Mouse (Mus musculus): Measurements from ENCODE around the gene Krtap28-10. TPM values are rescaled to one million over a fixed set of nuclear protein-coding genes. Genes with fewer than 3 reads are reported as not detected.

Gene Krtap28-10
- total and polyA plus RNA-seq, 3 experiments = not detected

DNA sequence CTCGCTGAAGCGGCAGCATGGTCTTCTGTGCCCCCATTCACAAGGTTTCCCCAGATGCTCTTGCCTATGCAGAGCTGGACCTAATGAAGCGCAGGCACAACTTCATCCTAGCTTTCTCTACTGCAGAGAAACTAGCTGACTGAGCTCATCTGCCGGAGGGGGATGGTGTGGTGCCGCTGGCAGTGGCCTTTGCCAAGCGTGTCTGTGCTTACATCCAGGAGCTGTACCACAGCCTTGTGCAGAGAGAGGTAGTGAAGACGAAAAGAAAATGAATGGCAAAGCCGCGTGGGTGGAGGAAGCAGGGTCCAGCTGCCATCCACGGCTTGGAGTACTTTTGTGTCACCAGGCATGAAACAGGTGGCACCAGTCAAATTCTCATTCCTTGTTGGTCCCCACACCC is 24.9 kb upstream of the Krtap28-10 start:
- Histone ChIP-seq H3K9ac (ENCODE audit: low read depth, low read length) (no peak overlapping the region), H3K4me1 (ENCODE audit: control insufficient read depth, insufficient read depth, low read length) (no peaks in the 10 kb centered on the region), H3K79me2 (replicated peaks; ENCODE audit: control insufficient read depth, insufficient read depth, low read length) (no peaks in the 10 kb centered on the region), H3K27me3 (ENCODE audit: control insufficient read depth, insufficient read depth, low read length) (no peaks in the 10 kb centered on the region), H3K36me3 (ENCODE audit: control insufficient read depth, insufficient read depth, low read length) (no peaks in the 10 kb centered on the region), H3K4me3 (no peak overlapping the region), H3K27ac (no peak overlapping the region)
- 88% methylated on average over 10 of the region's 10 CpGs for WGBS
- TF ChIP-seq EP300 (IDR thresholded peaks at IDR 0.05; ENCODE audit: insufficient read depth, low read depth, low read length) (no peak), POLR2A (IDR thresholded peaks at IDR 0.05; ENCODE audit: insufficient read depth, low read depth, low read length) (no peak), CTCF (IDR thresholded peaks at IDR 0.05) (no peak)
- DNase-seq = no peak
- intact Hi-C loops (cut with DNase I) = no loop called here

DNA sequence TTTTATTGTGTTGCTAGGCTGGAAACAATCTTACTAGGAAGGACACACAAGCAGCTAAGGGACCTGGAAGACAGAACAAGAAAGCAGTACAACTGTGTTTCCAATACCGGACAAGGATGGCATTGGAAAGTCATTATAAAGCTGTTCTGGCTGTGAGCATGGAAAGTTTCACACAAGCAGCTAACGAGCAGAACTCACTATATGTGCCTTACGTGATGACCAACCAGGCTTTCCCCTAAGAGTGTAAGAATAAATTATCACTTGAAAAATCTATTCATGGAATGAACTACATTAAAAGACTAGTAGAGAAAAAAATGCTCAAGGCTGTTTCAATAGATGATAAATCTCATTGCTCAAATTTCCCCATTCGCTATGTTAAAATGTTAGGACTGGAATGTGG is 24.3 kb upstream of the Krtap28-10 start:
- no peak for DNase-seq
- TF ChIP-seq EP300 (IDR thresholded peaks at IDR 0.05; ENCODE audit: insufficient read depth, low read depth, low read length) (no peak), POLR2A (IDR thresholded peaks at IDR 0.05; ENCODE audit: insufficient read depth, low read depth, low read length) (no peak), CTCF (IDR thresholded peaks at IDR 0.05) (no peak)
- H3K4me1 ChIP-seq (ENCODE audit: control insufficient read depth, insufficient read depth, low read length) = no peaks in the 10 kb centered on the region
- H3K27me3 ChIP-seq (ENCODE audit: control insufficient read depth, insufficient read depth, low read length) = no peaks in the 10 kb centered on the region
- no peaks in the 10 kb centered on the region for H3K79me2 ChIP-seq (replicated peaks; ENCODE audit: control insufficient read depth, insufficient read depth, low read length)
- H3K9ac ChIP-seq (ENCODE audit: low read depth, low read length) = no peak overlapping the region
- H3K27ac ChIP-seq = no peak overlapping the region
- no peak overlapping the region for H3K4me3 ChIP-seq
- intact Hi-C loops (cut with DNase I) = no loop called here
- WGBS = 87% methylated on average over 4 of the region's 4 CpGs
- no peaks in the 10 kb centered on the region for H3K36me3 ChIP-seq (ENCODE audit: control insufficient read depth, insufficient read depth, low read length)

DNA sequence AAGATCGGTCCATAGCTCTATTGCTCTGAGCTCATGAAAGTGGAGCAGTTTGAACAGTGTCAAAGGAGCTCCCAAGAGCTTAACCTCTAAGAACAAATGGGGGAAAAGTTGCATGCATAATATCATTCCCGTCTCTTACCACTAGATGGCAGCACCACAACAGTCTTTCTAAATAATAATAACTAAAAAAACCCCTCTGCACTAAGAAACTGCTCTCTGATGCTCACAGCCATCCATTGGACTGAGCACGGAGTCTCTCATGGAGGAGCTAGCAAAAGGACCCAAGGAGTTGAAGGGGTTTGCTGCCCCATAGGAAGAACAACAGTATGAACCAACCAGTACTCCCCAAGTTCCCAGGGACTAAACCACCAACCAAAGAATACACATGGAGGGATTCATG is 22.6 kb upstream of the Krtap28-10 start:
- no peak overlapping the region for H3K9ac ChIP-seq (ENCODE audit: low read depth, low read length)
- WGBS = 18% methylated on average over 3 of the region's 3 CpGs

DNA sequence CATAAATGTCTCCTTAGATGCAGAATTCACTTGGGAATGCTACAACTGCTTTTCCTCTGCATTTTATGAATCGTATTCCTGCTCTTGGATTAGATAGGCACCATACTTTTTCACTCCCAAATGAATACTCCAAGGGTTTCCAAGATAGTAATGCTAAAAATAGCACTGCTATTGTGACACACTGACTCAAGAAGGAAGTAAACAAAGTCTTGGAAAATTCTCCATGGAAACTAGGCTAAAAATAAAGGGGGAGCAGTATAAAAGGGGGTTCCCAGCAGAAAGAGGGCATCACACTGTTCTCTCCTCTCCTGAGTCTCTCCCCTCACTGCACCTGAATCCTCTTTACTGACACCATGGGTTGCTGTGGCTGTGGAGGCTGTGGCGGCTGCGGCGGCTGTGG is 18.4 kb upstream of the Krtap28-10 start, which contains the start of gene Krtap28-13:
TSS of gene Krtap28-13 (plus strand) at position 288 of the 400 bp plus-strand sequence.
- Histone ChIP-seq H3K4me1 (ENCODE audit: control insufficient read depth, insufficient read depth, low read length) (peaks cover 3% of the 10 kb centered on the region; the same call in 1 of the 2 replicates), H3K36me3 (ENCODE audit: control insufficient read depth, insufficient read depth, low read length) (no peaks in the 10 kb centered on the region), H3K27ac (no peak within 1 kb of the TSS), H3K9ac (ENCODE audit: low read depth, low read length) (no peak within 1 kb of the TSS), H3K27me3 (ENCODE audit: control insufficient read depth, insufficient read depth, low read length) (no peaks in the 10 kb centered on the region), H3K79me2 (replicated peaks; ENCODE audit: control insufficient read depth, insufficient read depth, low read length) (no peaks in the 10 kb centered on the region), H3K4me3 (no peak within 1 kb of the TSS)
- no peak for DNase-seq
- TF ChIP-seq POLR2A (IDR thresholded peaks at IDR 0.05; ENCODE audit: insufficient read depth, low read depth, low read length) = no peak
- no peak for TF ChIP-seq CTCF (IDR thresholded peaks at IDR 0.05)
- TF ChIP-seq EP300 (IDR thresholded peaks at IDR 0.05; ENCODE audit: insufficient read depth, low read depth, low read length) = no peak
- intact Hi-C loops (cut with DNase I) = loop anchor here (5.0 kb wide), 2 partner anchors 127 to 657 kb away; no protein-coding TSS in a partner anchor
- WGBS = 73% methylated on average over 4 of the region's 4 CpGs

More for the DNA sequence above, 22.6 kb upstream of the Krtap28-10 start:
- no peaks in the 10 kb centered on the region for H3K36me3 ChIP-seq (ENCODE audit: control insufficient read depth, insufficient read depth, low read length)
- intact Hi-C loops (cut with DNase I) = loop anchor here (5.0 kb wide), 2 partner anchors 122 to 652 kb away; no protein-coding TSS in a partner anchor
- no peak overlapping the region for H3K4me3 ChIP-seq
- H3K79me2 ChIP-seq (replicated peaks; ENCODE audit: control insufficient read depth, insufficient read depth, low read length) = no peaks in the 10 kb centered on the region
- TF ChIP-seq CTCF (IDR thresholded peaks at IDR 0.05) (peak; percentile 79), EP300 (IDR thresholded peaks at IDR 0.05; ENCODE audit: insufficient read depth, low read depth, low read length) (no peak), POLR2A (IDR thresholded peaks at IDR 0.05; ENCODE audit: insufficient read depth, low read depth, low read length) (no peak)
- no peak overlapping the region for H3K27ac ChIP-seq
- H3K4me1 ChIP-seq (ENCODE audit: control insufficient read depth, insufficient read depth, low read length) = peaks cover 3% of the 10 kb centered on the region; the same call in 1 of the 2 replicates
- no peaks in the 10 kb centered on the region for H3K27me3 ChIP-seq (ENCODE audit: control insufficient read depth, insufficient read depth, low read length)
- no peak for DNase-seq

DNA sequence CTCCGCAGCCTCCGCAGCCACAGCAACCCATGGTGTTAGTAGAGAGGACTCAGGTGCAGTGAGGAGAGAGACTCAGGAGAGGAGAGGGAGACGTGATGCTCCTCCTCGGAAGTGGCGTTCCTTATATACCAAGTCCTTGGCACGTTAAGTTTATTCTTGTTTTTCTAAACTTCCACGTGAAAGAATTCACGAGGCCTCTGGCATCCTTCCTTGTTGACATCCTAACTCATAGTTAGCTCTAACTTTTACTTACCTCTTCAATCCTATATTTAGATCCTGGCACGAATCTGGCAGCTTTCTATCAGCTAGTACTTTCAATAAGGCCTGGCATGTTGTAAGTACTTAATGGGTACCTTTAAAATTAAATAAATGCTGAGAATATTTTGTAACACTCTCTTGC is 17.0 kb upstream of the Krtap28-10 start, which contains the start of gene A030005K14Rik:
TSS of gene A030005K14Rik (minus strand) at position 101 of the 400 bp plus-strand sequence.
- TF ChIP-seq CTCF (IDR thresholded peaks at IDR 0.05) = no peak
- no peak for TF ChIP-seq EP300 (IDR thresholded peaks at IDR 0.05; ENCODE audit: insufficient read depth, low read depth, low read length)
- DNase-seq = no peak
- no peaks in the 10 kb centered on the region for H3K79me2 ChIP-seq (replicated peaks; ENCODE audit: control insufficient read depth, insufficient read depth, low read length)
- H3K27me3 ChIP-seq (ENCODE audit: control insufficient read depth, insufficient read depth, low read length) = no peaks in the 10 kb centered on the region
- WGBS = 65% methylated on average over 9 of the region's 9 CpGs
- no peak within 1 kb of the TSS for H3K9ac ChIP-seq (ENCODE audit: low read depth, low read length)
- H3K27ac ChIP-seq = no peak within 1 kb of the TSS
- intact Hi-C loops (cut with DNase I) = no loop called here
- H3K4me3 ChIP-seq = no peak within 1 kb of the TSS
- no peaks in the 10 kb centered on the region for H3K36me3 ChIP-seq (ENCODE audit: control insufficient read depth, insufficient read depth, low read length)
- peaks cover 3% of the 10 kb centered on the region; the same call in 1 of the 2 replicates for H3K4me1 ChIP-seq (ENCODE audit: control insufficient read depth, insufficient read depth, low read length)

DNA sequence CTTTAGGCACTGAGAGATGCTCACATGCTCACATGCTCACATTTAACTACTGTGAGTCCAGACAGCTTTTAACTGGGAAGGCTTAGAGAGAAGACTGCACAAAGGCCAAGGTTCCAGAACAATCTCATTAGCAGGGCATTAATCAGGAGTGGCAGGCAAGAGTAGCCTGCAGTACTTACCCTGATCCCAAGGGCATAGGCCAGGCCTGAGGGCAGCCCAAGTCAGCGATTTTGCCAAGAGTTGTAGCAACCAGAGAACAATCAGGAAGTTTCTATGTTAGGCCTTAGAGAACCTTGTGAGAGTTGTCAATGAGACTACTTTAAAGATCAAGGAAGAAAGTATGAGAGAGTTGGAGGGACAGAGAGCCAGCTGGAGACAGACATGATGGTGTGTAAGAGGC is 16.2 kb upstream of the Krtap28-10 start:
- no peaks in the 10 kb centered on the region for H3K27me3 ChIP-seq (ENCODE audit: control insufficient read depth, insufficient read depth, low read length)
- intact Hi-C loops (cut with DNase I) = no loop called here
- no peak overlapping the region for H3K27ac ChIP-seq
- no peak overlapping the region for H3K4me3 ChIP-seq
- WGBS = 60% methylated on average over 1 of the region's 1 CpGs
- H3K9ac ChIP-seq (ENCODE audit: low read depth, low read length) = no peak overlapping the region
- H3K36me3 ChIP-seq (ENCODE audit: control insufficient read depth, insufficient read depth, low read length) = no peaks in the 10 kb centered on the region
- H3K79me2 ChIP-seq (replicated peaks; ENCODE audit: control insufficient read depth, insufficient read depth, low read length) = no peaks in the 10 kb centered on the region
- peaks cover 3% of the 10 kb centered on the region; the same call in 1 of the 2 replicates for H3K4me1 ChIP-seq (ENCODE audit: control insufficient read depth, insufficient read depth, low read length)
- DNase-seq = no peak
- TF ChIP-seq EP300 (IDR thresholded peaks at IDR 0.05; ENCODE audit: insufficient read depth, low read depth, low read length) = no peak
- TF ChIP-seq CTCF (IDR thresholded peaks at IDR 0.05) = no peak
- TF ChIP-seq POLR2A (IDR thresholded peaks at IDR 0.05; ENCODE audit: insufficient read depth, low read depth, low read length) = no peak

All from heart, adult 2 months (tissue).